Mouse (Mus musculus) gastrocnemius, postnatal 25 days (tissue): ENCODE measurements around the gene Tmem117. TPM values are rescaled to one million over a fixed set of nuclear protein-coding genes. Genes with fewer than 3 reads are reported as not detected.

Source experiments
- DNase-seq: peaks from one replicate; pipeline ENCODE4 v3.0.0; 2022
- total RNA-seq, 2 experiments: library from RNA; stranded (reverse); gene quantifications; 1 replicate in 1 of 2; 2 replicates in 1 of 2; pipeline ENCODE4 v1.2.3; 2021

Tmem117 gene
- total RNA-seq, 2 experiments from 2014 or later, result 18.2 to 22.8 TPM

DNA sequence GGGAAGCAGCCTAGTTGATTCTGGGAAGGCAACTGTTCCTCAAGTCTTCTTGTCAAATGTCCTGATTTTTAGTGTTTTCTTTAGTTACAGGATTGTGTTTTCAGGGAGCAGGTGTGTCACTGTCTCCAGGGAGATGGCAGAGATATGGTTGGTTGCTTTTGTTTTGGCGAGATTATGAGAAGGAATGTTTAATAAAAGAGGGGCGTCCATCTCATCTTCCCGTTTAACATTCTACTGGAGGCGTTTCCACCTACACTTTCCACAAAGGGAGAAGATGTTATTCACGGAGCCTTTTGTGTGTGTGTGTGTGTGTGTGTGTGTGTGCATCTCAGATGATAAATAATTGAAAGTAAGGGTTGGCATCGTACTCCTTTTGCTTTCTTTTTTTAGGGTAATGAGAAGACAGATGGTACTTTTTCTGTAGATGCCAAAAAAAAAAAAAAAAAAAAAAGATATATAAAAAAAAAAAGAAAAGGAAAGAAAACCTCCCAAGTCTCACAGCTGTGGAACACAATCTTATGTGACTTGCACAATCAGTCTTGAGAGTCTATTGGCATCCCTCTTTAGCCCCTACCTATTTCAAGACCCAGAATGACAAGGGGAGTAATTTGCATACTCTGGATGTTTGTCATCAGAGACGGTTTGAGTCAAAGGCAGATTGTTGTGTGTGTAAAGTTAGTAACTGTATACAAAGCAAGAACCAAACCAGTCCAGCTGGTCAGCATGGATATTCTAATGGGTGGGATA lies 142.0 kb downstream of the Tmem117 start:
- no peak for DNase-seq

- DNase-seq, result no peak
These were observed 142.7 kb downstream of the Tmem117 start for GRCm38 (mm10) chr15:94771691-94772090.

DNA sequence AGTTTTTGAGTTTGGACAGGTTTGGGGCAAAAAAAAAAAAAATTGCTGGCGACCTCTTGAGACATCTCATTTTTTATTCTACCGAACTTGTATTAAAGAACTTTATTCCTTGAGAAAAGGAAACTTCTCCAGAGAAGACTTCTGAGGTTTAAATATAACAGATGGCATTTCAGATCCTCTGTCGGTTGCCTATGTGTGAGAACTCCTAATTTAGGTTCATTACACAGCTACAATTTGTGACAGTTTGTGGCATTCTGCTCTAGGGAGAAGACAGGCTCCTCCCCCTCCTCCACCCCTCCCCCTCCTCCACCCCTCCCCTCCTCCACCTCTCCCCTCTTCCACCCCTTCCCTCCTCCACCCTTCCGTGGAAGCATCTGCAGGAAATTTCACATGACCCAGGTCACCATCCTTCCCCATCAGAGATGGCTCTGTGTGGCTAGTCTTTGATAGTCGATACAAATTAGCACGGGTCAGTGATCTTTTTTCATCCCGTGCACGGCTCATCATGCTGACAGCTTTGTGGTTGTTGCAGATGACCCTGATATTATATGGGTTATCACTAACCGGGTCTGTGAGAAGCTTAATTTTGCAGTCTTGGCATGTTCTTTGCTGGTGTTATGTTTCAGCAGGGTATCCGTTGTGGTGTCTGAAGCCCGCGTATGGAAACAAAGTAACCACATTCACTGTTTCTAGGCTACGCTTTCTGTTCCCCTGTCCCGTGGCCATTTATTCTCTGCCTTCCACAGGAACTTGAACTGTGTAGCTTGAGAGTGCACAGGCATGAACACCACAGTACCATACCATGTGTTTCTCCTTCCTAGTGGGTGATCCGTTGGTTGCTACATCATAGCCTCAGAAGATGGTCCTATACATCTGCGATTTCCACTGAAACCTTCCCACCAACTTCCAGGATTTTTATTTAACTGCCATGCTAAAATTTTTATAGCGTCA lies 147.4 kb downstream of the Tmem117 start:
- DNase-seq, result no peak

- DNase-seq, result no peak
These were observed 152.5 kb downstream of the Tmem117 start for GRCm38 (mm10) chr15:94781556-94781955.

GRCm38 (mm10) chr15:94793455-94793854 lies 164.4 kb downstream of the Tmem117 start:
- no peak for DNase-seq

DNA sequence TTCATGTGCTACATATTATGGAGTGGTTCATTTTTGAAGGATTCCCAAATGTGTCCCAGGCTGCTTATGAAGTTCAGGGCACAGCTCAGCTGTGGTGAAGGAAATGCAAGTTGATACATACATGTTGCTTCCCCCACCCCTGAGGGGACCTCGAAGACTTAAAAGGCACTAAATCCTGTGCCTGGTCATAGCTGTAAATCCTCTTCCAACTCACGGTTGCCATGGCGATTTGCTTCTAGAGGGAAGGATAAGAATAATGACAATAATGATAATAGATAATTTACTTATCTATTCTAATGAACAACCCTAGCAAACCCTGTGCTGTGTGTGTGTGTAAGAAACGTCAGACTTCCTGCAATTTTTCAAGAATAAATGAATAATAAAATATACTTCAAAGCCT lies 166.5 kb downstream of the Tmem117 start:
- DNase-seq, result no peak

DNA sequence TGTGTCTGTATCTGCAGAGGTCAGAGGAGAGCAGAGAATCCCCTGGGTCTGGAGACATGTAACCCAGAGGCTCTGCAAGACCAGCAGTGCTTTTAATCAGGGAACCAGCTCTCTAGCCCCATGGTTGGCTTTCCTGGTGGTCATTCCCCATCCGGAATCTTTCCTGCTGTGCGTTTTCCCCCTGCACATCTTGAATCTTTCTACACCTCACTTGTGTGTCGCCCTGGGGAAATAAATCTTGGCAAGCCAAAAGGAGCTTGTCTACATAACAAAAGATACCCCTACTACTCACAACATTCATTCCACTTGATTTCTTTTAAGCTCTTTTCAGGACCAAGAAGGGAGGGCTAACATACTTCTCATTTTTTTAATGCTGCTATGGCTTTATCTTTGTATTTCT lies 169.2 kb downstream of the Tmem117 start:
- no peak for DNase-seq

GRCm38 (mm10) chr15:94801462-94801861 lies 172.4 kb downstream of the Tmem117 start:
- DNase-seq, result no peak

GRCm38 (mm10) chr15:94802820-94803219 lies 173.8 kb downstream of the Tmem117 start:
- DNase-seq, result no peak

DNA sequence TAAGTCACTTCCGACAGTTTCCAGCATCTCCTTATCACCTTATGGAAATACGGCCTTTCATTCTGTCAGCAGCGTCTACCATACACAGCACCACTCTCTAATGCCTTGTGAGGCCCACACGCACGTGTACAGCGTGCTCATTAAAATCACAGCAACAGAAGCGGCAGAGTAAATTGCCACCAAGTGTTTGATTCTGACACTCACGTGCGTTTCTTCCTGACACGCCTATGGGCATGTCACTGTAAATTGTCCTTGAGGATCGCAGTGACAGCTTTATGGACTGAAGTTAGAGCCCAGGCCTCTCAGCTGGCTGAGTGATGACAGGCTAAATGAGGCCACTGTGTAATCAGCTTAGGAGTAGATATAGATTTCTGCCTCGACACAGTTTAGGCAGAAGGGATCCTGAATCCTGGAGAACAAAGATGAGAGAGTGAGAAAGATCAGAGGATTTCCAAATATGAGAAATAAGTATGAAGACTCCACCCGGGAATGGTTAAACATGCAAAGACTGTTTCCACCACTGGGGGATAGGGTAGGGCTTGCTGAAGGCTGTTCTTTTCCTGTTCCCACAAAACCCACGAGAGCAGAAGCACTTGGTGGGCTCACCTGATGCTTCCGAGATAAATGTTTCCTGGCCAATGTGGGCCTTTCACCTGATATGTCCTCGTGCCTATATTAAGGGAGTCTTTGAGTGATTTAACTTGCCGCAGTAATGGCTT lies 174.8 kb downstream of the Tmem117 start:
- DNase-seq, result no peak

- no peak for DNase-seq
These were observed 177.0 kb downstream of the Tmem117 start for GRCm38 (mm10) chr15:94806005-94806404.

GRCm38 (mm10) chr15:94811550-94811949 lies 182.5 kb downstream of the Tmem117 start:
- DNase-seq, result no peak

DNA sequence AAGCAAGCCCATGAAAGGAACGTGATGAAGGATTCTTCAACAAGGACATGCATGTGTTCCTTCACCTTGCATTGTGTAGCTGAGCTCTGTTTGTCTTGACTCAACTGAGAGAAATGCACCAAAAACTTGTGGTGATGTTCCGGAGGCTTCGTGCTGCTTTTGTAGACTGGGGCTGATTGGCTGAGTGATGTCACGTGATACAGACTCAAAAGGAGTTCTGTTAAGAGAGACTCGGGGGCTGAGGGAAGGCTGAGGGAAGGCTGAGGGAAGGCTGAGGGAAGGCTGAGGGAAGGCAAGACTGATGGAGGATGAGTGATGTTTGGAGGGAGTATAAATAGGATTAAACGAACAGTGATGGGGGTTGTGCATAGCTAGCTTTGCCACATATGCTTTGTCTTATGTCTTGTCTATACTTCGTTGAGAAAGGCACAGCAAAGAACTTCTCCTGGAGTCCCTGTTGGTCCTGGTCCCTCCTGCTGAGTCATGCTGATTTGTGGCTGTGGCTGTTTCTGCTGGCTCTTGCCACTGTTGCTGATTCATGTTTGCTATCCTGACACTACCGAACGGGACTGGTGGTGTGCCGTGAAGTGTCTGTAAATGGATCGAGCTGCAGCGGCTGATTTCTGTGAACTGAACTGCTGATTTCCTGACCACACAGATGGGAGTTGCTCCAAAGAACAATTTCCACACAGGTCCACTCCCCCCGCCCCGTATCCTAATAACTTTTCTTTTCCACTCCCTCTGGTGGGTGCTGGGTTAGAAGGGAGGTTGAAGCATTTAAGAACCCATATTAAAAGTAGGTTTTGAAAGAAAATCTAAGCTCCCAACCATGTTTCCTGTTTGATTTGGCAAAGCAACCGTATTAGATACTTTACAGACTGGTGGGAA lies 185.4 kb downstream of the Tmem117 start:
- DNase-seq, result no peak

GRCm38 (mm10) chr15:94835634-94836033 lies 206.6 kb downstream of the Tmem117 start:
- DNase-seq, result no peak

DNA sequence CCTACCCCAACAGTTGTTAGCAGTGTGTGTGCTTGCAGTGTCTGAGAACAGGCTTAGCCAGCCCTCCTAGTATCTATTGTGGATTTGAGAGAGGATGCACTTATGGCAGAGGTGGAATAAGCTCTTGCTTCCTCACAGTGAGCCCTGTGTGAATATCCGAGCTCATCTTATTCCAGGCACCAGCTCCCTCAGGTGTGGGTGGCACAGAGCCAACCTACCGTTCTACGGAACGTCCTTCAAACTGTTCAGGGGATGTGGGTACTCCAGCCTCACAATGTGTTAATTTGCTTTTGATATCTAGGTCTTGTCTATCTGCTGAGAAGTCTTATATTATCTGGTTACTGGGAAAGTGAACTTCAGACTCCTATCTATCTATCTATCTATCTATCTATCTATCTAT lies 209.6 kb downstream of the Tmem117 start:
- no peak for DNase-seq

GRCm38 (mm10) chr15:94847501-94847900 lies 218.5 kb downstream of the Tmem117 start:
- no peak for DNase-seq

GRCm38 (mm10) chr15:94859641-94860040 lies 230.6 kb downstream of the Tmem117 start:
- no peak for DNase-seq

- no peak for DNase-seq
These were observed 232.1 kb downstream of the Tmem117 start for GRCm38 (mm10) chr15:94861173-94861572.

DNA sequence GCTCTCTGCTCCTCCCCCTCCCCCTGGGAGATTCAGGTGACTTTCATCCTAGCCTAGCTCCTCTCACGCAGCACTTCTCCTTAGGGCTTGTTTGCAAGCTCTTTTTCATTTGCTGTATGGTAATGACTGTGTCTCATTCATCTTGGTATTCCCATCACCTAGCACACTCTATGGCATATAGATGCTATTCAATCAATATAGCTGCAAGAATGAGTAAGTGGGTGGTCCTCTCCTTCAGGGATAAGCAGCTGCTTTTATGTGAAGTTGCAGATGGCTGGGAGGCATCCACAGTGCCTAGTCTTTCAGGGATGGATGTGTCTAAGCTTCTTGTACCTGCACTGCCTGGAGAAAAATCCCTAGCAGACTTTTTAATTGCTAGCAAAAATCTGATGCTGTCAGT lies 235.1 kb downstream of the Tmem117 start:
- DNase-seq, result no peak

- DNase-seq, result no peak
These were observed 239.3 kb downstream of the Tmem117 start for GRCm38 (mm10) chr15:94868372-94868771.

DNA sequence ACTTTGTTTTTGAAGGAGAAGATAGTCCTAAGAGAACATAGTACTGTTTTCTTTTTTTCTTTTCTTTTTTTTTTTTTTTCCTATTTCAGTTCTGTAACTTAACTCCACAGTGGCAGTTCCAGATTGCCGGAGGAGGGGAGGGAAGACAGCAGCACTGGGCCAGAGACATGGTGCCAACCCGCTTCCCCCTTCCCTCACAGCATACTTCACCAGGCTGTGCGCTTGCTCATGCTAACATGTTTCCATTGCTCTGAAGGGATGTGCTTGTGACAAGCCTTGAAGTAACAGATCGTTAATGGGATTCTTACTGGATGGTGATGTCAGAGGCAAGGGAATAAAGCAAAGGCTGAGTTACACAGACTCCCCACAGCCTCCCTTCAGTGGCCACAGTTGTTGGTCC lies 256.0 kb downstream of the Tmem117 start:
- DNase-seq, result no peak

- no peak for DNase-seq
These were observed 264.2 kb downstream of the Tmem117 start for GRCm38 (mm10) chr15:94893201-94893600.
